Mouse (Mus musculus) megakaryocyte, embryonic 14.5 days (primary cell): ENCODE results near the gene Bnc2. TPM values are rescaled to one million over a fixed set of nuclear protein-coding genes. Genes with fewer than 3 reads are reported as not detected.

Experiments
- H3K27me3 ChIP-seq: replicated peaks from 2 replicates; pipeline ENCODE3; 2012; ENCODE audit warnings: inconsistent platforms
- H3K36me3 ChIP-seq: replicated peaks from 2 replicates; pipeline ENCODE3; 2012; ENCODE audit warnings: low read length, inconsistent platforms, mixed read lengths
- H3K4me1 ChIP-seq: 2 replicates; pipeline ENCODE4 v1.6.1; 2012; ENCODE audit warnings: inconsistent platforms
- H3K4me3 ChIP-seq: replicated peaks from 2 replicates; pipeline ENCODE3; 2012; ENCODE audit warnings: moderate library complexity, mild to moderate bottlenecking, inconsistent platforms
- H3K9me3 ChIP-seq: 2 replicates; pipeline ENCODE4 v1.6.1; 2012; ENCODE audit warnings: inconsistent platforms
- FLI1 ChIP-seq: IDR thresholded peaks from 2 replicates; pipeline ENCODE4 v1.6.1; 2012; ENCODE audit warnings: low read length, inconsistent platforms, mixed read lengths
- GATA1 ChIP-seq: IDR thresholded peaks from 3 replicates; pipeline ENCODE4 v1.6.1; 2012; ENCODE audit warnings: mixed read lengths, low read length, inconsistent platforms, borderline replicate concordance
- polyA plus RNA-seq: library from polyadenylated mRNA; stranded (reverse); fragments of >175 nt; gene quantifications from 2 replicates; pipeline ENCODE4 v1.2.3, GENCODE M21; 2012; ENCODE audit warnings: low replicate concordance; ENCODE audit not compliant: insufficient read depth

Gene Bnc2
- polyA plus RNA-seq, 1 experiment = not detected

- no peak for TF ChIP-seq FLI1
- TF ChIP-seq GATA1 = no peak
- Histone ChIP-seq H3K4me1 (peaks cover 7% of the 10 kb centered on the region), H3K4me3 (no peak overlapping the region), H3K36me3 (no peaks in the 10 kb centered on the region), H3K27me3 (peaks cover 41% of the 10 kb centered on the region), H3K9me3 (no peaks in the 10 kb centered on the region)
Observed at GRCm38 (mm10) chr4:84669650-84670049, 5.4 kb downstream of the Bnc2 start.

- H3K4me3 ChIP-seq = no peak overlapping the region
- H3K27me3 ChIP-seq = peaks cover 35% of the 10 kb centered on the region
- no peaks in the 10 kb centered on the region for H3K36me3 ChIP-seq
- no peaks in the 10 kb centered on the region for H3K9me3 ChIP-seq
- H3K4me1 ChIP-seq = peaks cover under 1% of the 10 kb centered on the region; the same call in 1 of the 2 replicates
- TF ChIP-seq GATA1 = no peak
- no peak for TF ChIP-seq FLI1
Observed at GRCm38 (mm10) chr4:84668949-84669605, 6.0 kb downstream of the Bnc2 start.

- no peak for TF ChIP-seq GATA1
- Histone ChIP-seq H3K4me1 (no peaks in the 10 kb centered on the region), H3K27me3 (peaks cover 27% of the 10 kb centered on the region), H3K4me3 (no peak overlapping the region), H3K9me3 (no peaks in the 10 kb centered on the region), H3K36me3 (no peaks in the 10 kb centered on the region)
Observed at GRCm38 (mm10) chr4:84668226-84668625, 6.8 kb downstream of the Bnc2 start.

GRCm38 (mm10) chr4:84662228-84663065, 12.6 kb downstream of the Bnc2 start:
- TF ChIP-seq FLI1 (no peak), GATA1 (no peak)
- H3K9me3 ChIP-seq = no peaks in the 10 kb centered on the region
- peaks cover 3% of the 10 kb centered on the region for H3K27me3 ChIP-seq
- H3K4me3 ChIP-seq = no peak overlapping the region
- no peaks in the 10 kb centered on the region for H3K4me1 ChIP-seq
- H3K36me3 ChIP-seq = no peaks in the 10 kb centered on the region

GRCm38 (mm10) chr4:84661341-84661740, 13.7 kb downstream of the Bnc2 start:
- Histone ChIP-seq H3K9me3 (no peaks in the 10 kb centered on the region), H3K36me3 (no peaks in the 10 kb centered on the region), H3K4me3 (no peak overlapping the region), H3K27me3 (no peaks in the 10 kb centered on the region), H3K4me1 (no peaks in the 10 kb centered on the region)
- no peak for TF ChIP-seq GATA1
- no peak for TF ChIP-seq FLI1

GRCm38 (mm10) chr4:84651786-84652185, 23.3 kb downstream of the Bnc2 start:
- H3K36me3 ChIP-seq = no peaks in the 10 kb centered on the region

GRCm38 (mm10) chr4:84646576-84646975, 28.5 kb downstream of the Bnc2 start:
- Histone ChIP-seq H3K4me1 (no peaks in the 10 kb centered on the region), H3K4me3 (no peak overlapping the region), H3K9me3 (no peaks in the 10 kb centered on the region; the same call in 1 of the 2 replicates), H3K36me3 (no peaks in the 10 kb centered on the region), H3K27me3 (no peaks in the 10 kb centered on the region)
- no peak for TF ChIP-seq GATA1

More at GRCm38 (mm10) chr4:84651786-84652185, 23.3 kb downstream of the Bnc2 start:
- Histone ChIP-seq H3K27me3 (no peaks in the 10 kb centered on the region), H3K9me3 (no peaks in the 10 kb centered on the region), H3K4me1 (no peaks in the 10 kb centered on the region), H3K4me3 (no peak overlapping the region)
- no peak for TF ChIP-seq FLI1
- TF ChIP-seq GATA1 = no peak

- no peaks in the 10 kb centered on the region for H3K4me1 ChIP-seq
- no peaks in the 10 kb centered on the region for H3K27me3 ChIP-seq
- no peaks in the 10 kb centered on the region for H3K36me3 ChIP-seq
- H3K9me3 ChIP-seq = no peaks in the 10 kb centered on the region; the same call in 1 of the 2 replicates
- TF ChIP-seq GATA1 (no peak), FLI1 (no peak)
- H3K4me3 ChIP-seq = no peak overlapping the region
Observed at GRCm38 (mm10) chr4:84639166-84639565, 35.9 kb downstream of the Bnc2 start.

GRCm38 (mm10) chr4:84637641-84638040, 37.4 kb downstream of the Bnc2 start:
- TF ChIP-seq GATA1 (no peak), FLI1 (no peak)
- Histone ChIP-seq H3K36me3 (no peaks in the 10 kb centered on the region), H3K27me3 (no peaks in the 10 kb centered on the region), H3K9me3 (no peaks in the 10 kb centered on the region; the same call in 1 of the 2 replicates), H3K4me1 (no peaks in the 10 kb centered on the region), H3K4me3 (no peak overlapping the region)

GRCm38 (mm10) chr4:84634751-84635150, 40.3 kb downstream of the Bnc2 start:
- no peak overlapping the region for H3K4me3 ChIP-seq
- no peaks in the 10 kb centered on the region for H3K27me3 ChIP-seq
- TF ChIP-seq FLI1 (no peak), GATA1 (no peak)
- no peaks in the 10 kb centered on the region for H3K36me3 ChIP-seq
- no peaks in the 10 kb centered on the region for H3K9me3 ChIP-seq
- no peaks in the 10 kb centered on the region for H3K4me1 ChIP-seq
